Comparison of ENCODE assay signal across 16 mouse cellular contexts in the genomic region with DNA sequence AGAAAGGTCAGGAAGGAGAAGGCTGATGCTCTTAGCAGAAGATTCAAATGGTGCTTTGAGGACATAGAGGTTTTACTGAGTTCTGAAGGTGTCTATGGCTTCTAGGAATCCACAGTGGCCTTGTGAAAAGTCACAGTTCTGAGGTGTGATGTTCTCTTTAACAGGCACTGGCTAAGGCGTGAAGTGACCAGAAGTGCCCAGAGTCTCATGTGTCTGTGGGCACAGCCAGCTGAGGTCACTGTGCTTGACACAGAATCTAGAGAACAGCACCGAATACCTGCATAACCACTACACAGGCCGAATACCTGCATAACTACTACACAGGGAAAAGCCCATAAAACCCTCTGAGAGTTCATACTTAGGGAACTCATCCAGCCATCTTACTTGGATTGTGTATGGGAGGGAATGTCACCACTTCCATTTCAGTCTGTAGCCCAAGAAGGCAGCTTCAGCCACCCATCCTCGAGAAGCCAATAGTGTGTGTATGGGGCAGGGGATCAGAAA. TPM values are rescaled to one million over a fixed set of nuclear protein-coding genes. Genes with fewer than 3 reads are reported as not detected.
"Had no signal": no experiment of that assay in that cellular context is flagged by ENCODE, and none has a peak within 500 bp of the region (broad histone marks: within the 10 kb centered on the region; RNA-seq: fewer than 3 reads in every experiment).

No protein-coding gene starts in this region.

RNA-seq across cellular contexts. Expression of a gene that starts 1.5 kb away (rescaled TPM):
- polyA plus RNA-seq: midbrain, embryonic 12.5 days; midbrain, embryonic 14.5 days; midbrain, embryonic 16.5 days; neural tube, embryonic 11.5 days; small intestine, adult 2 months had no signal

RNA-seq across cellular contexts. Expression of a gene that starts 35.6 kb away (rescaled TPM):
- polyA plus RNA-seq: liver, embryonic 12.5 days; liver, embryonic 14.5 days; liver, embryonic 16.5 days; lung, embryonic 14.5 days; lung, embryonic 16.5 days; midbrain, embryonic 12.5 days; midbrain, embryonic 14.5 days; midbrain, embryonic 16.5 days; neural tube, embryonic 11.5 days; neural tube, embryonic 13.5 days; neural tube, embryonic 15.5 days; stomach, embryonic 15.5 days; stomach, postnatal 0 days; testis, adult 2 months; thymus, adult 2 months had no signal

RNA-seq across cellular contexts. Expression of a gene that starts 35.6 kb away (rescaled TPM):
- polyA plus RNA-seq: liver, embryonic 12.5 days; lung, embryonic 14.5 days; midbrain, embryonic 12.5 days; midbrain, embryonic 16.5 days; neural tube, embryonic 13.5 days; neural tube, embryonic 15.5 days; testis, adult 2 months had no signal
